ENCODE assay signal across 19 mouse cellular contexts in the genomic region with DNA sequence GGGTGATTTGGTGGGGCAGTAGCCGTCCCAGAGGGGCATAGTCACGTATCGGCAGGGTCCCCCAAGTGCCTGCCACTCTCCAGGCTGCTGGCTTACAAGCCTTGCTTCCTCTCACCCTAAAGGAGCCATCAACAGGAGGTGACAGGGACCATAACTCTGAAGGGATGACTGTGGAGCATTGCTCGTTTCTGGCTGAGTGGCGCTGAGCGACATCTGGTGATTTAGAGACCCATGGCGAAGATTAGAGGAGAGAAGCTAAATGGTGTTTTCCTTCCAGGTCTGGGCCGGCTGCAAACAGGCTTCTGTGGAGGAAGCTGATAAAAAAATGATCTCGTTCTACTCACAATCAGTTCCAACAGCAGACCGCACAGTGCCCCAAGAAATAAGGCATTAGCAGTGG.
DNase-seq lines count a peak whose midpoint lies in the region; ATAC-seq and TF ChIP-seq lines count a peak whose summit lies in the region.
"Had no signal": no experiment of that assay in that cellular context is flagged by ENCODE, and none has a peak within 500 bp of the region (broad histone marks: within the 10 kb centered on the region; RNA-seq: fewer than 3 reads in every experiment).

No protein-coding gene starts in this region.

- no peak for DNase-seq in hindbrain, embryonic 11.5 days (ENCODE audit: low spot score)
- peak; percentile 58 for DNase-seq in midbrain, postnatal 0 days (ENCODE audit: low spot score)
- no peak for DNase-seq in spleen, adult 18-20 months
- DNase-seq: adrenal gland, postnatal 14 days; cerebellum, adult 2 months; gastrocnemius, adult 2 months; heart, adult 11 months; kidney, adult 9 months; lung, adult 2 months; thymus, adult 18-20 months had no signal

- no peak overlapping the region for H3K4me2 ChIP-seq in hindbrain, embryonic 12.5 days (replicated peaks)
- H3K4me2 ChIP-seq in hindbrain, embryonic 11.5 days (replicated peaks; ENCODE audit: low read depth, low read length) = no peak overlapping the region
- no peak overlapping the region for H3K4me2 ChIP-seq in midbrain, postnatal 0 days (ENCODE audit: low read depth, low read length, poor library complexity, severe bottlenecking)
- H3K4me2 ChIP-seq in midbrain, embryonic 13.5 days (replicated peaks) = no peak overlapping the region
- H3K4me2 ChIP-seq: limb, embryonic 15.5 days had no signal

- H3K27ac ChIP-seq in hindbrain, embryonic 12.5 days = peak overlapping the region; percentile 18; the same call in 1 of the 2 replicates
- H3K27ac ChIP-seq in hindbrain, embryonic 11.5 days (ENCODE audit: low read depth, low read length) = no peak overlapping the region
- H3K27ac ChIP-seq in midbrain, postnatal 0 days (ENCODE audit: low read depth, low read length) = 0 out of 2 replicates have a peak overlapping the region, but pooled peaks have one; percentile 2
- H3K27ac ChIP-seq in midbrain, embryonic 13.5 days = no peak overlapping the region
- H3K27ac ChIP-seq: gastrocnemius, adult 2 months; limb, embryonic 15.5 days; macrophage had no signal

- H3K36me3 ChIP-seq in hindbrain, embryonic 12.5 days = no peaks in the 10 kb centered on the region
- no peaks in the 10 kb centered on the region for H3K36me3 ChIP-seq in hindbrain, embryonic 11.5 days (ENCODE audit: control insufficient read depth, insufficient read depth, low read length)
- H3K36me3 ChIP-seq in midbrain, postnatal 0 days (ENCODE audit: insufficient read depth, low read length) = no peaks in the 10 kb centered on the region
- no peaks in the 10 kb centered on the region for H3K36me3 ChIP-seq in midbrain, embryonic 13.5 days
- H3K36me3 ChIP-seq: limb, embryonic 15.5 days had no signal

- TF ChIP-seq CTCF in midbrain, postnatal 0 days (IDR thresholded peaks at IDR 0.05) = no peak

- H3K27me3 ChIP-seq in hindbrain, embryonic 12.5 days = peaks cover 32% of the 10 kb centered on the region
- H3K27me3 ChIP-seq in hindbrain, embryonic 11.5 days (ENCODE audit: control insufficient read depth, insufficient read depth, low read length) = no peaks in the 10 kb centered on the region
- no peaks in the 10 kb centered on the region; the same call in 1 of the 2 replicates for H3K27me3 ChIP-seq in midbrain, postnatal 0 days (ENCODE audit: insufficient read depth, low read length)
- H3K27me3 ChIP-seq in midbrain, embryonic 13.5 days = peaks cover 62% of the 10 kb centered on the region
- H3K27me3 ChIP-seq: limb, embryonic 15.5 days had no signal

- 56% methylated on average over 10 of the region's 10 CpGs for WGBS in hindbrain, embryonic 12.5 days
- 64% methylated on average over 10 of the region's 10 CpGs for WGBS in hindbrain, embryonic 11.5 days
- WGBS in midbrain, postnatal 0 days = 59% methylated on average over 10 of the region's 10 CpGs
- WGBS in midbrain, embryonic 13.5 days = 72% methylated on average over 10 of the region's 10 CpGs

- H3K9ac ChIP-seq in hindbrain, embryonic 12.5 days = no peak overlapping the region
- H3K9ac ChIP-seq in hindbrain, embryonic 11.5 days (ENCODE audit: low read depth, low read length) = no peak overlapping the region
- H3K9ac ChIP-seq in midbrain, postnatal 0 days (replicated peaks; ENCODE audit: low read length, poor library complexity, severe bottlenecking) = no peak overlapping the region
- no peak overlapping the region for H3K9ac ChIP-seq in midbrain, embryonic 13.5 days (replicated peaks)
- H3K9ac ChIP-seq: limb, embryonic 15.5 days had no signal

- no peak for ATAC-seq in hindbrain, embryonic 12.5 days (ENCODE audit: low FRiP score)
- ATAC-seq in hindbrain, embryonic 11.5 days (ENCODE audit: low FRiP score) = no peak
- ATAC-seq in midbrain, postnatal 0 days (ENCODE audit: low FRiP score) = no peak
- ATAC-seq in midbrain, embryonic 13.5 days = no peak
- peak; percentile 43 for ATAC-seq in megakaryocyte progenitor cell, adult 5-6 weeks (replicated peaks; ENCODE audit: poor library complexity)
- no peak for ATAC-seq in activated CD4-positive, CD25-positive, alpha-beta regulatory T cell, adult 4 months
- ATAC-seq: CD4-positive, CD25-positive, alpha-beta regulatory T cell, adult 4 months; forebrain, embryonic 16.5 days had no signal

- peaks cover 57% of the 10 kb centered on the region for H3K4me1 ChIP-seq in hindbrain, embryonic 12.5 days
- peaks cover under 1% of the 10 kb centered on the region for H3K4me1 ChIP-seq in hindbrain, embryonic 11.5 days (replicated peaks; ENCODE audit: control insufficient read depth, insufficient read depth, low read length)
- H3K4me1 ChIP-seq in midbrain, postnatal 0 days (ENCODE audit: insufficient read depth, low read length) = peaks cover 9% of the 10 kb centered on the region; the same call in 1 of the 2 replicates
- H3K4me1 ChIP-seq in midbrain, embryonic 13.5 days (replicated peaks) = peaks cover 59% of the 10 kb centered on the region

- no peak overlapping the region for H3K4me3 ChIP-seq in hindbrain, embryonic 12.5 days
- no peak overlapping the region for H3K4me3 ChIP-seq in hindbrain, embryonic 11.5 days (ENCODE audit: low read depth, low read length)
- no peak overlapping the region for H3K4me3 ChIP-seq in midbrain, postnatal 0 days (ENCODE audit: low read depth, low read length)
- no peak overlapping the region for H3K4me3 ChIP-seq in midbrain, embryonic 13.5 days (replicated peaks)
- H3K4me3 ChIP-seq: erythroblast, embryonic 14.5 days; gastrocnemius, adult 2 months; limb, embryonic 15.5 days had no signal

- H3K9me3 ChIP-seq in hindbrain, embryonic 12.5 days (replicated peaks) = no peaks in the 10 kb centered on the region
- H3K9me3 ChIP-seq in hindbrain, embryonic 11.5 days (ENCODE audit: control insufficient read depth, low read length) = no peaks in the 10 kb centered on the region
- no peaks in the 10 kb centered on the region for H3K9me3 ChIP-seq in midbrain, postnatal 0 days (ENCODE audit: low read length)
- no peaks in the 10 kb centered on the region for H3K9me3 ChIP-seq in midbrain, embryonic 13.5 days
- H3K9me3 ChIP-seq: limb, embryonic 15.5 days had no signal

Comparison
In these comparisons a context has a peak if more than half of its experiments do, and no peak if none do; other contexts are left out.
1. H3K27ac ChIP-seq: peak in hindbrain, embryonic 12.5 days (single experiment) and midbrain, postnatal 0 days (single experiment); none in hindbrain, embryonic 11.5 days (single experiment) and midbrain, embryonic 13.5 days (single experiment).